In genomic region chr16:8670041-8671035, GRCm38 (mm10) we compare ENCODE assay signal across 8 mouse cellular contexts. TPM values are rescaled to one million over a fixed set of nuclear protein-coding genes. Genes with fewer than 3 reads are reported as not detected.
A peak's percentile ranks its signal among the peaks of the same experiment; 100 is the strongest.
DNase-seq lines count a peak whose midpoint lies in the region; ATAC-seq lines count a peak whose summit lies in the region.

No protein-coding gene starts in this region.

- no peaks in the 10 kb centered on the region for H3K36me3 ChIP-seq in heart, embryonic 11.5 days (ENCODE audit: control insufficient read depth, insufficient read depth, low read length)
- no peaks in the 10 kb centered on the region for H3K36me3 ChIP-seq in heart, embryonic 16.5 days (ENCODE audit: control insufficient read depth, insufficient read depth)
- no peaks in the 10 kb centered on the region for H3K36me3 ChIP-seq in macrophage (ENCODE audit: inconsistent target)

- peaks cover 55% of the 10 kb centered on the region for H3K4me1 ChIP-seq in heart, embryonic 11.5 days (ENCODE audit: control insufficient read depth, insufficient read depth, low read length)
- H3K4me1 ChIP-seq in heart, embryonic 16.5 days (ENCODE audit: control insufficient read depth, insufficient read depth, low read length), result peaks cover 56% of the 10 kb centered on the region

- H3K4me2 ChIP-seq in heart, embryonic 11.5 days, result peak overlapping the region; percentile 81
- H3K4me2 ChIP-seq in heart, embryonic 16.5 days (ENCODE audit: low read depth, low read length), result peak overlapping the region; percentile 94

- H3K27ac ChIP-seq in heart, embryonic 11.5 days (ENCODE audit: low read depth, low read length), result peak overlapping the region; percentile 81
- H3K27ac ChIP-seq in heart, embryonic 16.5 days (ENCODE audit: low read length), result peak overlapping the region; percentile 88
- peak overlapping the region; percentile 28; the same call in 1 of the 2 replicates for H3K27ac ChIP-seq in macrophage

- no peaks in the 10 kb centered on the region for H3K9me3 ChIP-seq in heart, embryonic 11.5 days (replicated peaks; ENCODE audit: control insufficient read depth, low read length)
- no peaks in the 10 kb centered on the region for H3K9me3 ChIP-seq in heart, embryonic 16.5 days (replicated peaks; ENCODE audit: control insufficient read depth, low read length)

- ATAC-seq in heart, embryonic 11.5 days (replicated peaks; ENCODE audit: insufficient number of reproducible peaks, low FRiP score, low TSS enrichment), result no peak
- no peak for ATAC-seq in heart, embryonic 16.5 days (replicated peaks; ENCODE audit: extremely low read depth, insufficient read depth, low FRiP score)

- peak overlapping the region; percentile 66 for H3K4me3 ChIP-seq in heart, embryonic 11.5 days (ENCODE audit: low read depth, low read length)
- peak overlapping the region; percentile 86 for H3K4me3 ChIP-seq in heart, embryonic 16.5 days (ENCODE audit: low read length)
- H3K4me3 ChIP-seq in macrophage (ENCODE audit: inconsistent target), result peak overlapping the region; percentile 56

- peak overlapping the region; percentile 76 for H3K9ac ChIP-seq in heart, embryonic 11.5 days (ENCODE audit: low read depth, low read length)
- peak overlapping the region; percentile 82 for H3K9ac ChIP-seq in heart, embryonic 16.5 days (ENCODE audit: low read length)

- 10% methylated on average over 12 of the region's 15 CpGs for WGBS in heart, embryonic 11.5 days (ENCODE audit: insufficient replicate concordance)
- 11% methylated on average over 14 of the region's 15 CpGs for whole genome bisulfite sequencing in heart, embryonic 16.5 days
- WGBS in macrophage (ENCODE audit: missing documents), result 61% methylated on average over 11 of the region's 15 CpGs

- no peak for DNase-seq in heart, postnatal 14 days
- peak; percentile 72 for DNase-seq in adipocyte (ENCODE audit: low spot score)
- DNase-seq in right cerebral cortex, postnatal 4 days, result no peak
- no peak for DNase-seq in ovary, postnatal 10 days (ENCODE audit: low spot score)
- no peak for DNase-seq in kidney, postnatal 36 days

- H3K27me3 ChIP-seq in heart, embryonic 11.5 days (ENCODE audit: control insufficient read depth, insufficient read depth, low read length), result no peaks in the 10 kb centered on the region
- no peaks in the 10 kb centered on the region for H3K27me3 ChIP-seq in heart, embryonic 16.5 days (ENCODE audit: control insufficient read depth, insufficient read depth, low read length)

- H3K79me2 ChIP-seq in macrophage (ENCODE audit: inconsistent target), result peaks cover 59% of the 10 kb centered on the region

- intact Hi-C loops in heart, postnatal 14 days (cut with DNase I), result loop anchor here (5.0 kb wide), 1 partner anchor 158 kb away; the partner anchor contains the start of gene Abat

RNA-seq across cellular contexts. Expression of gene Carhsp1, which starts 1.6 kb away (rescaled TPM):
- 39.1 and 42.4 TPM in 2 replicates for polyA plus RNA-seq in heart, embryonic 11.5 days (2014; fragmentation: Nextera tagmentation; extraction: Ambion mirVana)
- 10 to 100 TPM; 23.7 to 24.9 TPM for total RNA-seq in heart, postnatal 14 days (2021)
- polyA plus RNA-seq in heart, embryonic 16.5 days (2015; fragmentation: Nextera tagmentation; extraction: Ambion mirVana), result 75.4 and 79.0 TPM in 2 replicates
- total RNA-seq in macrophage (2018; cell fraction: chromatin; rRNA removed), result 10 to 100 TPM in 11 of 26 experiments, 1 to 10 TPM in 15; 3.5 to 26.1 (median 9.3) TPM
- total RNA-seq in macrophage (2018; cell fraction: cytosol; rRNA removed), result 10 to 100 TPM; 15.5 to 43.3 (median 24.0) TPM
- total RNA-seq in macrophage (2018; cell fraction: nucleus; rRNA removed), result 10 to 100 TPM in 18 of 26 experiments, 1 to 10 TPM in 8; 5.0 to 44.0 (median 21.4) TPM
- polyA plus RNA-seq in macrophage (2018), result 10.6 to 24.9 TPM (median 19.0 TPM) in 3 replicates

RNA-seq across cellular contexts. Expression of gene Gm5767, which starts 10.2 kb away (rescaled TPM):
- polyA plus RNA-seq in heart, embryonic 11.5 days (2014; fragmentation: Nextera tagmentation; extraction: Ambion mirVana), result not detected in 2 replicates
- total RNA-seq in heart, postnatal 14 days (2021), result not detected
- not detected in 2 replicates for polyA plus RNA-seq in heart, embryonic 16.5 days (2015; fragmentation: Nextera tagmentation; extraction: Ambion mirVana)
- total RNA-seq in macrophage (2018; cell fraction: chromatin; rRNA removed), result not detected
- total RNA-seq in macrophage (2018; cell fraction: cytosol; rRNA removed), result under 1 TPM in 1 of 26 experiments, not detected in 25; 0.31 TPM
- total RNA-seq in macrophage (2018; cell fraction: nucleus; rRNA removed), result not detected
- not detected in 3 replicates for polyA plus RNA-seq in macrophage (2018)

RNA-seq across cellular contexts. Expression of gene Tmem186, which starts 32.8 kb away (rescaled TPM):
- polyA plus RNA-seq in heart, embryonic 11.5 days (2014; fragmentation: Nextera tagmentation; extraction: Ambion mirVana), result 10.5 and 16.3 TPM in 2 replicates
- total RNA-seq in heart, postnatal 14 days (2021), result 10 to 100 TPM; 15.5 to 15.6 TPM
- polyA plus RNA-seq in heart, embryonic 16.5 days (2015; fragmentation: Nextera tagmentation; extraction: Ambion mirVana), result 19.5 and 19.7 TPM in 2 replicates
- total RNA-seq in macrophage (2018; cell fraction: chromatin; rRNA removed), result 10 to 100 TPM in 7 of 26 experiments, 1 to 10 TPM in 19; 2.6 to 20.7 (median 7.3) TPM
- total RNA-seq in macrophage (2018; cell fraction: cytosol; rRNA removed), result 1 to 10 TPM; 2.1 to 8.1 (median 5.3) TPM
- 10 to 100 TPM in 10 of 26 experiments, 1 to 10 TPM in 16; 3.2 to 26.5 (median 7.3) TPM for total RNA-seq in macrophage (2018; cell fraction: nucleus; rRNA removed)
- 6.0 to 8.8 TPM (median 7.0 TPM) in 3 replicates for polyA plus RNA-seq in macrophage (2018)

RNA-seq across cellular contexts. Expression of gene Pmm2, which starts 32.9 kb away (rescaled TPM):
- polyA plus RNA-seq in heart, embryonic 11.5 days (2014; fragmentation: Nextera tagmentation; extraction: Ambion mirVana), result 38.5 and 40.3 TPM in 2 replicates
- 10 to 100 TPM; 30.0 to 32.2 TPM for total RNA-seq in heart, postnatal 14 days (2021)
- polyA plus RNA-seq in heart, embryonic 16.5 days (2015; fragmentation: Nextera tagmentation; extraction: Ambion mirVana), result 42.2 and 43.9 TPM in 2 replicates
- total RNA-seq in macrophage (2018; cell fraction: chromatin; rRNA removed), result 100 to 1,000 TPM; 151 to 331 (median 267) TPM
- total RNA-seq in macrophage (2018; cell fraction: cytosol; rRNA removed), result 10 to 100 TPM; 48.6 to 74.8 (median 59.6) TPM
- total RNA-seq in macrophage (2018; cell fraction: nucleus; rRNA removed), result 100 to 1,000 TPM in 22 of 26 experiments, 10 to 100 TPM in 4; 88.6 to 220 (median 128) TPM
- polyA plus RNA-seq in macrophage (2018), result 58.2 to 78.8 TPM (median 59.4 TPM) in 3 replicates

Comparison
In these comparisons a context has a peak if more than half of its experiments do, and no peak if none do; other contexts are left out.
1. H3K27ac ChIP-seq: peak in every context shown above with its lines; median percentile 88 in heart, embryonic 16.5 days; 81 in heart, embryonic 11.5 days; 28 in macrophage.